Comparison of ENCODE assay signal across 9 mouse cellular contexts in the genomic region with DNA sequence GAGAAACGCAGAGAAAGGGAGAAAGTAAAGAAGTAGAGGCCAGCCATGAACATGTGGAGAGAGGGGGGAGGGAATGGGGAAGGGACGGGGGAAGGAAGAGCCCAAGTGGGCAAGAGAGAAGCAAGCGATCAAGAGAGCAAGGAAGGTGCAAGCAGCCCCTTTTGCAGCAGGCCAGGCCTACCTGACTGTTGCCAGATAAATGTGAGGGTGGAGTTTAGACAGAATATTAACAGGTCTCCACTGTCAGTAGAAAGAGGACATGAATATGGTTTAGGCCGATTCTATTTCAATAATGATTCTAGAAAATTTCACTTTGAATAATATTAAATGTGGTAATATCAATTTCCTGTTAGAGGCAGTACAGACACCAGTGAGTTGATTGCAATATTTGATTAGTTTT. TPM values are rescaled to one million over a fixed set of nuclear protein-coding genes. Genes with fewer than 3 reads are reported as not detected.
DNase-seq lines count a peak whose midpoint lies in the region; ATAC-seq lines count a peak whose summit lies in the region.
"Not testable (repeated sequence)": the region's sequence is repeated elsewhere in the genome, so short reads cannot be mapped to it uniquely, and the experiment has no call there.
"Had no signal": no experiment of that assay in that cellular context is flagged by ENCODE, and none has a peak within 500 bp of the region (broad histone marks: within the 10 kb centered on the region; RNA-seq: fewer than 3 reads in every experiment).

No protein-coding gene starts in this region.

- H3K4me3 ChIP-seq in embryonic facial prominence, embryonic 11.5 days (ENCODE audit: low read depth, low read length); forebrain, embryonic 15.5 days; heart, embryonic 15.5 days; intestine, embryonic 14.5 days (ENCODE audit: low read depth, low read length); kidney, embryonic 16.5 days (ENCODE audit: low read length); liver, embryonic 12.5 days; lung, embryonic 15.5 days; stomach, embryonic 14.5 days (ENCODE audit: low read depth, low read length): not testable (repeated sequence)

- 94% methylated on average over 1 of the region's 4 CpGs for WGBS in embryonic facial prominence, embryonic 11.5 days
- 97% methylated on average over 1 of the region's 4 CpGs for WGBS in forebrain, embryonic 15.5 days
- WGBS in heart, embryonic 15.5 days, result 49% methylated on average over 2 of the region's 4 CpGs
- WGBS in intestine, embryonic 14.5 days, result 100% methylated on average over 1 of the region's 4 CpGs
- 90% methylated on average over 1 of the region's 4 CpGs for WGBS in kidney, embryonic 16.5 days
- 64% methylated on average over 2 of the region's 4 CpGs for WGBS in liver, embryonic 12.5 days (ENCODE audit: insufficient replicate concordance)
- 64% methylated on average over 2 of the region's 4 CpGs for WGBS in lung, embryonic 15.5 days
- WGBS in stomach, embryonic 14.5 days, result 94% methylated on average over 1 of the region's 4 CpGs

- not testable (repeated sequence) for DNase-seq in embryonic facial prominence, embryonic 11.5 days (ENCODE audit: low spot score); intestine, embryonic 14.5 days (ENCODE audit: low spot score)

- H3K27me3 ChIP-seq in embryonic facial prominence, embryonic 11.5 days (ENCODE audit: control insufficient read depth, insufficient read depth, low read length); forebrain, embryonic 15.5 days; heart, embryonic 15.5 days; intestine, embryonic 14.5 days (replicated peaks; ENCODE audit: control insufficient read depth, insufficient read depth, low read length); kidney, embryonic 16.5 days (ENCODE audit: insufficient read depth, low read length); liver, embryonic 12.5 days (replicated peaks); lung, embryonic 15.5 days; stomach, embryonic 14.5 days (ENCODE audit: control insufficient read depth, insufficient read depth, low read length): not testable (repeated sequence)

- not testable (repeated sequence) for H3K4me2 ChIP-seq in embryonic facial prominence, embryonic 11.5 days (ENCODE audit: low read depth, low read length); forebrain, embryonic 15.5 days (replicated peaks); heart, embryonic 15.5 days; intestine, embryonic 14.5 days (ENCODE audit: low read length); kidney, embryonic 16.5 days (replicated peaks; ENCODE audit: low read depth, low read length); liver, embryonic 12.5 days; lung, embryonic 15.5 days; stomach, embryonic 14.5 days (replicated peaks; ENCODE audit: low read depth, low read length)

- peak; percentile 53; the same call in 1 of the 2 replicates for ATAC-seq in embryonic facial prominence, embryonic 11.5 days (replicated peaks; ENCODE audit: insufficient number of reproducible peaks, low FRiP score, low TSS enrichment, low read depth)
- ATAC-seq in forebrain, embryonic 15.5 days (replicated peaks), result peak; percentile 41; the same call in 1 of the 2 replicates
- ATAC-seq in heart, embryonic 15.5 days (replicated peaks; ENCODE audit: insufficient number of reproducible peaks, insufficient read depth, low FRiP score, low read depth), result peak; percentile 52; the same call in 1 of the 2 replicates
- ATAC-seq in intestine, embryonic 14.5 days (replicated peaks; ENCODE audit: low FRiP score, low TSS enrichment, low read depth), result peak; percentile 40; the same call in 1 of the 2 replicates
- ATAC-seq in kidney, embryonic 16.5 days (ENCODE audit: low FRiP score, low TSS enrichment), result 0 out of 2 replicates have a peak, but pooled peaks have one; percentile 31
- ATAC-seq in liver, embryonic 12.5 days, result peak; percentile 58
- peak; percentile 67; the same call in 1 of the 2 replicates for ATAC-seq in lung, embryonic 15.5 days (ENCODE audit: borderline replicate concordance, extremely low read depth, low FRiP score, low TSS enrichment)
- ATAC-seq in stomach, embryonic 14.5 days (ENCODE audit: insufficient number of reproducible peaks, insufficient read depth, low FRiP score, low read depth), result 0 out of 2 replicates have a peak, but pooled peaks have one; percentile 46

- H3K36me3 ChIP-seq in embryonic facial prominence, embryonic 11.5 days (replicated peaks; ENCODE audit: control insufficient read depth, insufficient read depth, low read depth, low read length); forebrain, embryonic 15.5 days; heart, embryonic 15.5 days; intestine, embryonic 14.5 days (ENCODE audit: control insufficient read depth, insufficient read depth, low read length); kidney, embryonic 16.5 days (ENCODE audit: insufficient read depth, low read length); liver, embryonic 12.5 days; lung, embryonic 15.5 days; stomach, embryonic 14.5 days (ENCODE audit: control insufficient read depth, insufficient read depth, low read length): not testable (repeated sequence)

- H3K9me3 ChIP-seq in embryonic facial prominence, embryonic 11.5 days (replicated peaks; ENCODE audit: control insufficient read depth, low read length); forebrain, embryonic 15.5 days; heart, embryonic 15.5 days (replicated peaks); intestine, embryonic 14.5 days (ENCODE audit: control insufficient read depth, low read length); kidney, embryonic 16.5 days (ENCODE audit: low read length); liver, embryonic 12.5 days (replicated peaks); lung, embryonic 15.5 days; stomach, embryonic 14.5 days (ENCODE audit: control insufficient read depth, low read depth, low read length): not testable (repeated sequence)

- not testable (repeated sequence) for H3K27ac ChIP-seq in embryonic facial prominence, embryonic 11.5 days (replicated peaks; ENCODE audit: low read depth, low read length); forebrain, embryonic 15.5 days (replicated peaks); heart, embryonic 15.5 days; intestine, embryonic 14.5 days (ENCODE audit: low read depth); kidney, embryonic 16.5 days (ENCODE audit: low read length); liver, embryonic 12.5 days; lung, embryonic 15.5 days; stomach, embryonic 14.5 days (ENCODE audit: low read length)

- H3K4me1 ChIP-seq in embryonic facial prominence, embryonic 11.5 days (ENCODE audit: control insufficient read depth, insufficient read depth, low read length); forebrain, embryonic 15.5 days; heart, embryonic 15.5 days (replicated peaks); intestine, embryonic 14.5 days (replicated peaks; ENCODE audit: control insufficient read depth, insufficient read depth, low read length); kidney, embryonic 16.5 days (ENCODE audit: insufficient read depth, low read length); liver, embryonic 12.5 days; lung, embryonic 15.5 days; stomach, embryonic 14.5 days (ENCODE audit: control insufficient read depth, insufficient read depth, low read length): not testable (repeated sequence)

- H3K9ac ChIP-seq in embryonic facial prominence, embryonic 11.5 days (replicated peaks; ENCODE audit: low read length); forebrain, embryonic 15.5 days (replicated peaks); heart, embryonic 15.5 days; intestine, embryonic 14.5 days (ENCODE audit: low read length); kidney, embryonic 16.5 days (replicated peaks; ENCODE audit: low read length); liver, embryonic 12.5 days; lung, embryonic 15.5 days; stomach, embryonic 14.5 days (replicated peaks; ENCODE audit: low read depth, low read length): not testable (repeated sequence)

RNA-seq across cellular contexts. Expression of gene Zfp993, which starts 39.4 kb away (rescaled TPM):
- 2.1 and 2.8 TPM in 2 replicates for polyA plus RNA-seq in embryonic facial prominence, embryonic 11.5 days (2014; fragmentation: Nextera tagmentation; extraction: Ambion mirVana)
- polyA plus RNA-seq in forebrain, embryonic 15.5 days (2015; fragmentation: Nextera tagmentation; extraction: Ambion mirVana), result 0.56 and 1.3 TPM in 2 replicates
- 3.4 and 3.9 TPM in 2 replicates for polyA plus RNA-seq in heart, embryonic 15.5 days (2015; fragmentation: Nextera tagmentation; extraction: Ambion mirVana)
- 2.2 and 4.9 TPM in 2 replicates for polyA plus RNA-seq in intestine, embryonic 14.5 days (2014; fragmentation: Nextera tagmentation; extraction: Ambion mirVana)
- 3.0 and 3.7 TPM in 2 replicates for polyA plus RNA-seq in kidney, embryonic 16.5 days (2015; fragmentation: Nextera tagmentation; extraction: Ambion mirVana)
- 2.0 and 3.0 TPM in 2 replicates for polyA plus RNA-seq in liver, embryonic 12.5 days (2016; fragmentation: Nextera tagmentation; extraction: Ambion mirVana)
- 1.7 and 1.8 TPM in 2 replicates for polyA plus RNA-seq in lung, embryonic 15.5 days (2015; fragmentation: Nextera tagmentation; extraction: Ambion mirVana)
- 0.95 and 2.9 TPM in 2 replicates for polyA plus RNA-seq in stomach, embryonic 14.5 days (2014; fragmentation: Nextera tagmentation; extraction: Ambion mirVana)
- polyA plus RNA-seq: small intestine, adult 2 months had no signal
